Mouse (Mus musculus) CD8-positive naive resting alpha-beta T cell, adult 57 days (primary cell): ENCODE measurements around the gene Rela. TPM values are rescaled to one million over a fixed set of nuclear protein-coding genes. Genes with fewer than 3 reads are reported as not detected.

Experiments
- total RNA-seq: library from RNA; stranded (reverse); gene quantifications from one replicate; pipeline ENCODE4 v1.2.4, GENCODE M21; 2023

Rela gene
- total RNA-seq: 118 TPM

DNA sequence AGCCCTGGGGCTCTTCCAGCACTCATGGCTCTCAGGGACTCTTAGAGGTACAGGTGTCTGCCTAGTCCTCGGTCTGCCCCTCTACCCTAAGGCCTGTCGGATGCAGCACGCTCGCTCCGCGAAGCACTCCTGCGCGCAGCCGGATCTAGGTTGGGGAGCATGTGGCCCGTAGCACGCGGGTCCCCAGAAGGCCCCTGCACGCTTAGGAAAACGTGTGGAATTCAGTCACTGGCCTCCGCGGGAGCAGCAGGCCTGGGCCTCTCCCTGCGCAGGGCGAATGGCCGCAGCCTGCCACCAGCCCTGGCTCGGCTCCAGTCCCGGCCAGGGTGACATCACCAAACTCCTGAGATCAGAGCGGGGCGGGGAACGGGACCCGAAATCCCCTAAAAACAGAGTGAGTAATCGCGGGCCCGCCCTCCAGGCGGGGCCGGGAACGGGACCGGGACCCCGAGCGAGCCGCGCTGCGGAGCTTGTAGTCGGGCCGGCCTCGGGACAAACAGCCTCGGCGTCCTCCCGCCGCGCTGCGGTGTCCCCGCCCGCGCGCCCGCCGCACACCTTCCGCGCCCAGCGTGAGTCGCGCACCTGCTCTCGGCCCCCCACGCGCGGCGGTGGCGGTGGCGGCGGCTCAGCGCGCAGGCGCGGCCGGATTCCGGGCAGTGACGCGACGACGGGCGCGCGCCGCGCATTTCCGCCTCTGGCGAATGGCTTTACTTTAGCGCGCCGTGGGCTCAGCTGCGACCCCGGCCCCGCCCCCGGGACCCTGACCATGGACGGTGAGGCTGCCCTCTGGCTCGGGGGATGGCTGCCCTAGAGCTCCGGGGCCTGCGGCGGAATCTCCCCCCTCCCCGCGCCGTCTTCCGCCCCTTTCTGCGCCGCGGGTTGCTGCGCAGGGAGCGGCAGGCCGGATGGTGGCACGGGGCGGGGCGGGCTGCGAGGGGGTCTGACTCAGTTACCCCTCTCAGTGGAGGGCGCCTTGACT lies at the start of gene Rela:
TSS of gene Rela (plus strand) at position 415 of the 979 bp plus-strand sequence.

GRCm38 (mm10) chr19:5601752-5602541 lies 35.3 kb upstream of the Rela start, which contains the start of gene Rnaseh2c:
Gene Rnaseh2c, plus strand, starts transcription at chr19:5601873.

GRCm38 (mm10) chr19:5609547-5610404 lies 27.5 kb upstream of the Rela start, which contains the start of gene Kat5:
Gene Kat5, minus strand, starts transcription at chr19:5610237.

GRCm38 (mm10) chr19:5662981-5663913 lies 26.0 kb downstream of the Rela start, which contains the start of gene Sipa1:
Gene Sipa1, minus strand, starts transcription at chr19:5663707.

GRCm38 (mm10) chr19:5688200-5689087 lies 51.2 kb downstream of the Rela start, which contains the start of the genes Map3k11 and Pcnx3:
Gene Map3k11, plus strand, starts transcription at chr19:5688742.
Gene Pcnx3, minus strand, starts transcription at chr19:5688908.

Other genes with a start within 250 kb of the Rela start
- 167 TPM for gene Sart1, start 248.8 kb upstream of the Rela start, total RNA-seq
- 0.86 TPM for gene Tsga10ip, start 235.0 kb upstream of the Rela start, total RNA-seq
- gene Drap1, start 212.5 kb upstream of the Rela start, total RNA-seq: 162 TPM
- gene AI837181, start 212.3 kb upstream of the Rela start, total RNA-seq: 50.8 TPM
- 1.4 TPM for gene Fosl1, start 189.9 kb upstream of the Rela start, total RNA-seq
- 7.1 TPM for gene Ccdc85b, start 179.6 kb upstream of the Rela start, total RNA-seq
- gene Fibp, start 176.9 kb upstream of the Rela start, total RNA-seq: 91.2 TPM
- 223 TPM for gene Ctsw, start 169.0 kb upstream of the Rela start, total RNA-seq
- gene Efemp2, start 163.5 kb upstream of the Rela start, total RNA-seq: 1.4 TPM
- gene Mus81, start 149.1 kb upstream of the Rela start, total RNA-seq: 41.4 TPM
- 1,395 TPM for gene Cfl1, start 147.0 kb upstream of the Rela start, total RNA-seq
- 1.7 TPM for gene 1700020D05Rik, start 133.7 kb upstream of the Rela start, total RNA-seq
- gene Snx32, start 126.9 kb upstream of the Rela start, total RNA-seq: 8.0 TPM
- not detected for gene Ovol1, start 76.8 kb upstream of the Rela start, total RNA-seq
- 20.0 TPM for gene Ap5b1, start 69.5 kb upstream of the Rela start, total RNA-seq
- gene Rnaseh2c, start 35.6 kb upstream of the Rela start, total RNA-seq: 92.9 TPM
- gene Kat5, start 27.2 kb upstream of the Rela start, total RNA-seq: 137 TPM
- 184 TPM for gene Sipa1, start 26.2 kb downstream of the Rela start, total RNA-seq
- gene Map3k11, start 51.3 kb downstream of the Rela start, total RNA-seq: 53.9 TPM
- gene Pcnx3, start 51.4 kb downstream of the Rela start, total RNA-seq: 165 TPM
- not detected for gene Kcnk7, start 66.9 kb downstream of the Rela start, total RNA-seq
- 24.1 TPM for gene Ehbp1l1, start 88.8 kb downstream of the Rela start, total RNA-seq
- 25.9 TPM for gene Fam89b, start 92.2 kb downstream of the Rela start, total RNA-seq
- gene Ltbp3, start 103.4 kb downstream of the Rela start, total RNA-seq: not detected
- gene Scyl1, start 133.9 kb downstream of the Rela start, total RNA-seq: 55.4 TPM
- 152 TPM for gene Frmd8, start 237.8 kb downstream of the Rela start, total RNA-seq
- 20.8 TPM for gene Slc25a45, start 240.3 kb downstream of the Rela start, total RNA-seq